Mouse (Mus musculus) v-Abl transformed pro-B cells (cell line): ENCODE results near the gene Gsto2.

ENCODE experiments used
- in situ Hi-C, 2 experiments: fragments of 400-800 bp; cut with MboI; formaldehyde crosslinking; loops; one replicate each; pipeline ENCODE4 v1.15.1; 2025; ENCODE audit not compliant: unreplicated experiment in 2 of 2

Gene Gsto2

GRCm38 (mm10) chr19:47914191-47914590 is 48.9 kb downstream of the Gsto2 start:
- in situ Hi-C loops = no loop called here

GRCm38 (mm10) chr19:47915251-47915650 is 49.9 kb downstream of the Gsto2 start:
- in situ Hi-C loops = no loop called here

- in situ Hi-C loops = no loop called here
Observed at GRCm38 (mm10) chr19:47917396-47917795, 52.1 kb downstream of the Gsto2 start.

- in situ Hi-C loops = no loop called here
Observed at GRCm38 (mm10) chr19:47918016-47918415, 52.7 kb downstream of the Gsto2 start.

- in situ Hi-C loops = no loop called here
Observed at GRCm38 (mm10) chr19:47918455-47919101, 53.2 kb downstream of the Gsto2 start.

- in situ Hi-C loops = no loop called here
Observed at GRCm38 (mm10) chr19:47919126-47919965, 54.0 kb downstream of the Gsto2 start, which contains the start of the genes Cfap43 and Itprip. Cfap43 (minus strand) TSS chr19:47919287. Itprip (minus strand) TSS chr19:47919299.

GRCm38 (mm10) chr19:47919966-47920375 is 54.6 kb downstream of the Gsto2 start:
- in situ Hi-C loops = loop anchor here in 1 of 2 experiments (10.0 kb wide), 1 partner anchor 405 kb away; no protein-coding TSS in a partner anchor

GRCm38 (mm10) chr19:47925819-47926218 is 60.5 kb downstream of the Gsto2 start:
- in situ Hi-C loops = loop anchor here in 1 of 2 experiments (10.0 to 25.0 kb wide), 2 partner anchors 189 to 411 kb away; partner anchors contain the start of gene Sfr1

- in situ Hi-C loops = loop anchor here in 1 of 2 experiments (10.0 to 25.0 kb wide), 2 partner anchors 190 to 412 kb away; partner anchors contain the start of gene Sfr1
Observed at GRCm38 (mm10) chr19:47927032-47927431, 61.7 kb downstream of the Gsto2 start.

- in situ Hi-C loops = loop anchor here in 1 of 2 experiments (10.0 to 25.0 kb wide), 2 partner anchors 192 to 414 kb away; partner anchors contain the start of gene Sfr1
Observed at GRCm38 (mm10) chr19:47929043-47929442, 63.7 kb downstream of the Gsto2 start.

- in situ Hi-C loops = loop anchor here (5.0 to 25.0 kb wide), 2 partner anchors 50 to 195 kb away; partner anchors contain the start of gene Sfr1 (in 1 of the 2)
Observed at GRCm38 (mm10) chr19:47931982-47932638, 66.8 kb downstream of the Gsto2 start.

- in situ Hi-C loops = loop anchor here (5.0 to 25.0 kb wide), 2 partner anchors 52 to 197 kb away; partner anchors contain the start of gene Sfr1 (in 1 of the 2)
Observed at GRCm38 (mm10) chr19:47934146-47934545, 68.8 kb downstream of the Gsto2 start.

- in situ Hi-C loops = loop anchor here (5.0 to 25.0 kb wide), 2 partner anchors 52 to 197 kb away; partner anchors contain the start of gene Sfr1 (in 1 of the 2)
Observed at GRCm38 (mm10) chr19:47934636-47935238, 69.4 kb downstream of the Gsto2 start.

GRCm38 (mm10) chr19:47935530-47935929 is 70.2 kb downstream of the Gsto2 start:
- in situ Hi-C loops = loop anchor here in 1 of 2 experiments (25.0 kb wide), 1 partner anchor 198 kb away; the partner anchor contains the start of gene Sfr1
